8 mouse cellular contexts compared by ENCODE assay signal in genomic region chr10:121033128-121033791, GRCm38 (mm10). TPM values are rescaled to one million over a fixed set of nuclear protein-coding genes. Genes with fewer than 3 reads are reported as not detected.
DNase-seq lines count a peak whose midpoint lies in the region; ATAC-seq and TF ChIP-seq lines count a peak whose summit lies in the region.

No protein-coding gene starts in this region.

- H3K36me3 ChIP-seq in limb, embryonic 15.5 days = no peaks in the 10 kb centered on the region
- no peaks in the 10 kb centered on the region for H3K36me3 ChIP-seq in midbrain, postnatal 0 days (ENCODE audit: insufficient read depth, low read length)

- H3K9ac ChIP-seq in limb, embryonic 15.5 days = peak overlapping the region; percentile 26; the same call in 1 of the 2 replicates
- no peak overlapping the region for H3K9ac ChIP-seq in midbrain, postnatal 0 days (replicated peaks; ENCODE audit: low read length, poor library complexity, severe bottlenecking)

- no peaks in the 10 kb centered on the region for H3K27me3 ChIP-seq in limb, embryonic 15.5 days
- H3K27me3 ChIP-seq in midbrain, postnatal 0 days (ENCODE audit: insufficient read depth, low read length) = no peaks in the 10 kb centered on the region; the same call in 1 of the 2 replicates

- H3K9me3 ChIP-seq in limb, embryonic 15.5 days = no peaks in the 10 kb centered on the region
- no peaks in the 10 kb centered on the region for H3K9me3 ChIP-seq in midbrain, postnatal 0 days (ENCODE audit: low read length)

- ATAC-seq in limb, embryonic 15.5 days (ENCODE audit: insufficient number of reproducible peaks, low FRiP score, low TSS enrichment, low read depth) = peak; percentile 77
- peak; percentile 85 for ATAC-seq in midbrain, postnatal 0 days (ENCODE audit: low FRiP score)

- TF ChIP-seq CTCF in midbrain, postnatal 0 days (IDR thresholded peaks at IDR 0.05) = peak; percentile 71

- peak overlapping the region; percentile 57 for H3K27ac ChIP-seq in limb, embryonic 15.5 days
- H3K27ac ChIP-seq in midbrain, postnatal 0 days (ENCODE audit: low read depth, low read length) = no peak overlapping the region

- under 1% methylated on average over 25 of the region's 25 CpGs for WGBS in limb, embryonic 15.5 days
- WGBS in midbrain, postnatal 0 days = 0% methylated on average over 25 of the region's 25 CpGs

- DNase-seq in layer of hippocampus, adult 11-12 months (ENCODE audit: low spot score) = peak; percentile 56
- DNase-seq in layer of hippocampus, adult 9-10 months (ENCODE audit: low spot score) = no peak
- DNase-seq in embryo, embryonic 11.5 days (ENCODE audit: low read depth, low spot score) = peak; percentile 62
- peak; percentile 96 for DNase-seq in heart, adult 11 months
- peak; percentile 69 for DNase-seq in kidney, adult 11 months
- DNase-seq in midbrain, postnatal 0 days (ENCODE audit: low spot score) = peak; percentile 86
- peak; percentile 43 to 74 for DNase-seq in spleen, postnatal 10 days (ENCODE audit: low spot score in 2 of 2)

- peak overlapping the region; percentile 59 for H3K4me3 ChIP-seq in limb, embryonic 15.5 days
- peak overlapping the region; percentile 53 for H3K4me3 ChIP-seq in midbrain, postnatal 0 days (ENCODE audit: low read depth, low read length)

- peak overlapping the region; percentile 87 for H3K4me2 ChIP-seq in limb, embryonic 15.5 days
- H3K4me2 ChIP-seq in midbrain, postnatal 0 days (ENCODE audit: low read depth, low read length, poor library complexity, severe bottlenecking) = peak overlapping the region; percentile 94

- peaks cover 4% of the 10 kb centered on the region; the same call in 1 of the 2 replicates for H3K4me1 ChIP-seq in limb, embryonic 15.5 days
- no peaks in the 10 kb centered on the region; the same call in 1 of the 2 replicates for H3K4me1 ChIP-seq in midbrain, postnatal 0 days (ENCODE audit: insufficient read depth, low read length)

RNA-seq across cellular contexts. Expression of gene Wif1, which starts 0.5 kb away (rescaled TPM):
- 94.1 and 110 TPM in 2 replicates for polyA plus RNA-seq in limb, embryonic 15.5 days (2015; fragmentation: Nextera tagmentation; extraction: Ambion mirVana)
- total RNA-seq in midbrain, postnatal 0 days (2014; rRNA removed) = 4.7 and 7.5 TPM in 2 replicates
- polyA plus RNA-seq in midbrain, postnatal 0 days (2015; fragmentation: Nextera tagmentation; extraction: Ambion mirVana) = 13.7 and 13.9 TPM in 2 replicates

RNA-seq across cellular contexts. Expression of gene Lemd3, which starts 54.1 kb away (rescaled TPM):
- polyA plus RNA-seq in limb, embryonic 15.5 days (2015; fragmentation: Nextera tagmentation; extraction: Ambion mirVana) = 2.8 and 3.8 TPM in 2 replicates
- total RNA-seq in midbrain, postnatal 0 days (2014; rRNA removed) = 31.3 and 34.7 TPM in 2 replicates
- 2.7 TPM in 2 replicates for polyA plus RNA-seq in midbrain, postnatal 0 days (2015; fragmentation: Nextera tagmentation; extraction: Ambion mirVana)
